Mouse (Mus musculus) left cerebral cortex, adult 6 months (tissue): ENCODE measurements around the gene Rsl1d1. TPM values are rescaled to one million over a fixed set of nuclear protein-coding genes. Genes with fewer than 3 reads are reported as not detected.

Experiments
- long read RNA-seq, 2 experiments: library from polyadenylated mRNA; unstranded; transcript quantifications; one replicate each; pipeline ENCODE4 v2.0.0; 2019 to 2020
- polyA plus RNA-seq: library from polyadenylated mRNA; unstranded; fragments of <200 nt; fragmentation: Nextera tagmentation; gene quantifications from 2 replicates; pipeline ENCODE4 v1.2.3, GENCODE M21; 2021

The Rsl1d1 gene
- polyA plus RNA-seq = 42.2 and 47.6 TPM in 2 replicates
- long read RNA-seq, experiment 1, transcript Rsl1d1-201 (9 exons, 1,945 nt) = major isoform, 377 of 430 reads
- long read RNA-seq, experiment 1, partial matches to known transcripts = 10 of 430 reads
- long read RNA-seq, experiment 1, other reads (novel, unspliced or antisense) = 42 of 430 reads
- long read RNA-seq, experiment 2, transcript Rsl1d1-201 (9 exons, 1,945 nt) = major isoform, 62 of 101 reads
- long read RNA-seq, experiment 2, partial matches to known transcripts = 21 of 101 reads
- long read RNA-seq, experiment 2, other reads (novel, unspliced or antisense) = 14 of 101 reads

DNA sequence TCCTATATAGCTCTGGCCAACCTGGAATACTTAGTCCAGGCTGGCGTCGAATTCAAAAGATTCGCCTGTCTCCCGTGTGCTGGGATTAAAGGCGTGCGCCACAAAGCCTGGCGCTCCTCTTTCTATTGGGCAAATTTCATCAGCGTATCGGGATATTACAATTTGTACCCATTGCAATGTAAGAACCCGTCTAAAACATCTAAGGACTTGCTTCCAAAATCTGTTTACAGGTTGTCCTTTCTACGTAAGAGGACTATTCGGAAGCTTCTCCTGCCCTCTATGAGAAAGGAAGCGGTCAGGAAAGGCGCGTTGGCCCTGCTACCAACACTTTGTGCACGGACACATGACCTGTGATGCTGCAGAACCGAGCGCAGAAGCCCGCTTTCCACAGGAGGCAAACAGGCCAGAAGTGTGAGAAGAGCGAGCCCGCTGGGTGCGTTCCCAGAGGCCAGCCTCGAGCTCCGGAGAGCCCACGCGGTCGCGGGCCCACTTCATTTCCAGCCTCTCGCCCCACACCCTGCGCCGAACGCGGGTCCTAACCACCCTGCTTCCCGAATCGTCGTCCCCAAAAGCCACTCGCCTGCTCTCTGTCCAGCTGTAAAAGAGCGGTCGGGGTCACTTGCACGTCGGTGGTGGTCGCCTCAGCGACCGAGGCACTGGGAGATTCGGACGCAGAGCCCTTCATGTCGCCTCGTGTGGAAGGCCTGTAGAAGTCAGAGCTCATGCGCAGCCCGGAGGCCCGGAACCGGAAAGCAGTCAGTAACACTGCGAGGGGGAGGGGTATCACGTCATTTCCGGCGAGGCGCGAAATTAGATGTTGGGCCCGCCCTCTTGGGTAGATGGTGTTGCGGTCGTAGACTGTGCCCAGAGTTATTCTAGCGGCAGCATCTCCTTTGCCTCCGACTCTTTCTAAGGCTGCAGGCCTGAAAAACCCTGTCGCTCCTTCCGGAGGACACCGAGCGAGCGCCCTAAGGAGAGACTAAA, at the start of gene Rsl1d1:
Rsl1d1 (minus strand) TSS at position 761 of the 984 bp plus-strand sequence.

GRCm38 (mm10) chr16:11176208-11176883, 26.8 kb downstream of the Rsl1d1 start, which contains the start of gene Zc3h7a:
Gene Zc3h7a (minus strand): TSS chr16:11176393.

Other genes with a start within 250 kb of the Rsl1d1 start
- 44.2 and 75.8 TPM in 2 replicates for gene Snn, start 142.4 kb downstream of the Rsl1d1 start, polyA plus RNA-seq
- 19.7 and 25.1 TPM in 2 replicates for gene Litaf, start 137.2 kb downstream of the Rsl1d1 start, polyA plus RNA-seq
- 10.9 and 15.5 TPM in 2 replicates for gene Txndc11, start 68.7 kb downstream of the Rsl1d1 start, polyA plus RNA-seq
- gene Zc3h7a, start 26.9 kb downstream of the Rsl1d1 start, polyA plus RNA-seq = 9.5 and 13.9 TPM in 2 replicates
- 9.9 and 29.2 TPM in 2 replicates for gene Gspt1, start 51.0 kb upstream of the Rsl1d1 start, polyA plus RNA-seq
- 1.6 and 2.5 TPM in 2 replicates for gene Tnfrsf17, start 110.5 kb upstream of the Rsl1d1 start, polyA plus RNA-seq
- 3.2 and 4.8 TPM in 2 replicates for gene Snx29, start 119.6 kb upstream of the Rsl1d1 start, polyA plus RNA-seq